Mouse (Mus musculus) lung, postnatal 4 days (tissue): ENCODE measurements around the gene Cdhr5.
A peak's percentile ranks its signal among the peaks of the same experiment; 100 is the strongest.

ENCODE experiments used
- DNase-seq, 2 experiments: peaks; one replicate each; pipeline ENCODE4 v3.0.0; 2021

Gene Cdhr5

DNA sequence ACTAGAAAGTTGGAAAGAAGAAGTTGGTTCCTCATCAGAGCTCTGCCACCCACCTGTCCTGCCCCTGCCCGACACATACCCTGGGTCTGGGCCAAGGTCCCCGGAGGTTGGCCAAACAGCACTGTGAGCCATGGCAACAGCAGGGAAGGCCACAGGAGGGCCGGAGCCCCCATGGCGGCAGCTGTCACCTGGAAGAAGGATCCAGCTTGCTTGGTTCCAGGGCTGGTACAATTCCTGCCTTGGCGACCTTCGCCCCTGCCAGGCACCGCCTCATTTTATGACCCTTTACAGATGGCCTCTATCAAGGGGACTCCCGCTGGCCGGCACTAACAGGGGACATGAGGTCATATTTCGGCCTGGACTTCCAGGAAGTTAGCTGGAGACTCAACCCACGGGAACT is at the start of gene Cdhr5:
TSS of gene Cdhr5 (minus strand) at position 241 of the 400 bp plus-strand sequence.
- no peak for DNase-seq

DNA sequence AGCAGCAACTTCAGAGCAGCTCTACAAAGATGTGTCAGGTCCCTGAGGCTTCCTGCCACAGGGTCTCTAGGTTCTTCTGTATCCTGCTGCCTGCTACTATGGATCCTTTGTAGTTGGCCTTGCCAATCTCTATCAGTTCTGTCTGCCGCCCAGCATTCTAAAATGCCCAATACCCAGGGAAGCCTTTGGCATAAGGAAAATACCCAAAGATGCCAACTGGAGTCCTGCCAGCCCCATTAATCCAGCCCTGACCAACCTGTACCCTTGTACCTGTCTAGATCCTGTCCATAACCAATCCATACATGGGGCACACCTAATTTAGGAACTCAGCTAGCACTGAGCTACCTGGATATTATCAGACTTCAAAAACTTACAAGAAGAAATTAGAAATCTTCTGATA is 48.1 kb upstream of the Cdhr5 start:
- no peak for DNase-seq

DNA sequence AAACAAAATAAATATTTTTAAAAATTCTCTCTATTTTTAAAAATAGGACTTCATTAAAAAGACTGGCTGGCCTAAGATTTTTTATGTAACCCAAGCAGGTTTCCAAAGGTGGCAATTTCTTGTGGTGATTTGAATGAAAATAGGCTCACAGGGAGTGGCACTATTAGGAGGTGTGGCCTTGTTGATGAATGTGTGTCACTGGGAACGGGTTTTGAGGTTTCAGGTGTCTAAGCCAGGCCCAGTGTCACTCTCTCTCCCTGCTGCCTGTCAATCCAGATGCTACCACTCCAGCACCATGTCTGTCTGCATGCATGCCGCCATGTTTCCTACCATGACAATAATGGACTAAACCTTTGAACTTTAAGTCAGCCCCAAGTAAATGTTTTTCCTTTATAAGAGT is 42.9 kb upstream of the Cdhr5 start:
- peak in 1 of 2 experiments; percentile 5 for DNase-seq

DNA sequence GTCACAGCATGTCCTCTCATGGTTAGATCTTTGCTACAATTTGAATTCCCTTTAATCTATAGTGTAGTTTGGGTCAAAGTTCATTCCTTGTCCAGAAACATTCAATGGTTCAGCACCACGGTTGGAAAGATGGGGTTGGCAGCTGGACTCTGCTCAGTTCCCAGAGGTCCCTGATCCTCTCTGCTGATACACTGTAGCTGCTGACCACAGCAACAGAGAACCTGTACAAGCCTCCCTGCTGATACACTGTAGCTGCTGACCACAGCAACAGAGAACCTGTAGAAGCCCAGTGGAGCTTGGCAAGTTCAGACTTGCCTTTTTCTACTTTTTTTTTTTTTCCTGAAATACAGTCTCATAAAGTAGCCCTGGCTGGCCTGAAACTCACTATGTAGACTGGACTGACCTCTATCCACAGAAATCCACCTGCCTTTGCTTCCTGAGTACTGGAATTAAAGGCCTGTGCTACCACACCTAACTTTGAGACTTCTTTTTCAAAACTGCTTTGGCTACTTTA is 41.1 kb upstream of the Cdhr5 start:
- DNase-seq: no peak

DNA sequence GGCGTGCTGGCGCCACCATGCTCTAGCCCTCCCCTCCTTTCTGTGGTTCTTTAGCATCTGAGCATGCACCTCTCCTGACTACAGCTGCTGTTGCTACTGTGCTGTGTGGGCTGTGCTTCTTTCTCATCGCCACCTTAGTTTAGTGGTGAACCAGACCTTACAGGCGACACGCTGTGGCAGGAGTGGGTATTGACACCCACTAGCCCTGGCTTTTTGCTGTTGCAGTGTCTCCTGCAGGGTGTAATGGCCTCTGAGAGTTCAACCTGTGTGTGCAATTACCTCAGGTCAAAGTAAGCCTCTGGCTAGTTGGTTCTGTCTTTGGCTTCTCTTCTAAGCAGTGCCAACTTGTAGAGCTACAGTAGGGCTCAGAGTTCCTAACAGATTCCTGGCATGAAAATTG is 39.4 kb upstream of the Cdhr5 start:
- peak; percentile 39 to 58 for DNase-seq

DNA sequence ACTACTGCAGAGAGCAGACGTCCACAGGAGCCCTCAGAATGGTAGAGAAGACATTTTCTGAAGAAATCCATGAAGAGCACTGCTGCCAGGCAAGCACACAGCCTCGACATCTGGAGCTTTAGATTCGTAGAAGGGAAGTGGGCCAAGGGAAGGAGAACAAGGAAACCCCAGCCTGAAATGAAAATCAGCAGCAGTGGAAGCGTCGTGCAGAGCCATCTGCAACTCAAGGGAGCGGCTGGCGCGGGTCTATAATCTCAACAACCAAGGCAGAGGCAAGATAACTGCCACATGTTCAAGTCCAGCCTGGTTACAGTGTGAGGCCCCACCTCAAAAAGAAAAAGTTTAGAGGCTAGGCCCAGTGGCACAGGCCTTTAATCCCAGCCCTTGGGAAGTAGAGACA is 38.5 kb upstream of the Cdhr5 start:
- no peak for DNase-seq

DNA sequence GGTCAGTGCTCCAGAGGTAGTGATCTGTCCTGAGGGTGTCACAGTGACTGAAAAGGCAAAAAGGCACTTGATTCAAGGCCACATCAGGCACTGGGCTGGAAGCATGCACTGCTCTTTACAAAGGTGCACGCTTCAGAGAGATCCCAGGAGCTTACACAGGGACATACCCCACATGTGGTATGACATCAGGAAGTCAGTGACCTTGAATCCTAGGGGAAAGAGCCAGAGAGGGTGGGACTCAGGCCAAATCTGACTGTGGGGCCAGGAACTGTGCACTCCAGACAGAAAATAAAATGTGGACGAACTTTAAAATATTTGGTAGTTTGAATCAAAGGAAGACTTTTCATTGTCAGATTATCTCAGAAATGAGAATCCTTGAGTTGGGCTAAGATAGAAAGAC is 37.8 kb upstream of the Cdhr5 start:
- DNase-seq: peak in 1 of 2 experiments; percentile 9

DNA sequence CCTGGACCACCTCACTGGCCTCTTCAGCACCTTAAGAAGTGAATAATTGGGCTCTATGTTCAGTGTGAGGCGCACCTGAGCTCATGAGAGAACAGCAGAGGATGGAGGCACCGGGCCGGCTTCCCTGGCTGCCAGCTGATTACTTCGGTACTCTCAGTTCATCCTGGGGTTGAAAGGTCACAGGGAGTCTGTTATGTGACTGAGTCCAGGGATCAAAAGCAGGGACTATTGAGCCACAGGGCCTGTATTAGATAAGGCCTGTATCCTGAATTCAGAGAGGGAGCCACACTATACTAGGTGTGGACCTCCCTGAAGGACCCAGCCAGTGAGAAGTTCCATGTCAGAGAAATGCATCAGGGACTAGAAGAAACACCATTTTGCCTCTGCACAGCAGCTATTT is 28.0 kb upstream of the Cdhr5 start:
- DNase-seq: no peak

DNA sequence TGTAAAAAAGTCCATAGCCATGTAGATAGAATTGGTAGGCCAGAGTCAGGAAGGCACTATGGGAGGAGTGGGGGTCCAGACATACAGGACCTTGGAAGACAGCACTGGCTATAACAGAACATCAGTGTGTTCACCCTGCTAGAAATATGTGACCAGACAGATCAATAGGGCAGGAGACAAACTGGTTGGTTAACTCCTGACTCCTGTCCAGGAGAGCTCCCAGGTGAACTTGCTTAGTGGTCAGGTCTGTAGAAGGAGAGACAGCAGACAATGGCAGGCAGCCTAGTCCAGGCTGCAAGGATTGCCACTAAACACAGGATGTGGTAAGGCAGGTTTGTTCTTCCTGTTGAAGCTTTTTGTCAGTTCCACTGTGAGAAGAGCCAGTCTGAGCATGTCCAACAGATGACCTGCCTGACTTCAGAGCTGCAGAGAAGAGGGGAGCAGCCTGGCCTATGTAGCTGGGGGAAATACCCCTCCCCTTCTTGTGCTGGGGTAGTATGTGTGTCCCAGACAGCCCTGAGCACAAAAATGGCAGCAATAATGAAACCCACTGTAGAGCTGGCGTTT is 26.2 kb upstream of the Cdhr5 start:
- no peak for DNase-seq

DNA sequence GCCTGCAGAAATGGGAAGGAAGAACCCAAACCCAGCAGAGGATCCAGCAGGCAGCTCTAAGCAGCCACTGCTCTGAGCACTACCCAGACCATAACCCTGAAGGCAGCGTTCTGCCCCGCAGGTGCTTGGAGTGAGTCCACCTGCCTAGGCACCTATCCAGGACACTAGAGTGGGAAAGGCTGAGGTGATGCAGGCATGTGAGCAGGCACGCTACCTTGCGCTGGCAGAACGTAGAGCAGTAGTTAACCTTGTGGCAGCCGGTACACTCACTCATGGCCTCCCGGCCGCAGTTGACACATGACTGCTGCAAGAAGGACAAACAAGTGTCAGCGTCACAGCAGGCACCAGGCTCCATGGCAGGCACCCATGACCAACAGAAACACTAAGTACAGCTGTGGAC is 24.8 kb upstream of the Cdhr5 start:
- no peak for DNase-seq

DNA sequence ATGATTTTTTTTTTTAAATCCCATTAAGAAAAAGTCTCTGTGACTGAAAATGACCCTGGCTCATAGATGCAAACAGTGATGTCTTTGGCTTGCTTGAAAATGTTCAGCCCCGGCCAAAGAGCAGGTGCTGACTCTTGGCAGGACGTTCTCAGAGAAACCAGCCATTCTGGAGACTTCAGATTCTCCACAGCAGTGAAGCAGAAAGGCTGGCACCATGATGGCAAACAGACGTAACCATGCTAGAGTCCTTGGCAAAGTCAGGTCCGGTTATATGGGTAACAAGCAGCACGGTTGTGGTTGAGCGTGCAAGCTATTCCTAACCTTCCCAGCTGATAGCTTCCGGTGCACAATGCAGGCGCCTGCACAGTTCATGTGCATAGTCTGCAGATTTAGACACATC is 22.6 kb upstream of the Cdhr5 start:
- no peak for DNase-seq

DNA sequence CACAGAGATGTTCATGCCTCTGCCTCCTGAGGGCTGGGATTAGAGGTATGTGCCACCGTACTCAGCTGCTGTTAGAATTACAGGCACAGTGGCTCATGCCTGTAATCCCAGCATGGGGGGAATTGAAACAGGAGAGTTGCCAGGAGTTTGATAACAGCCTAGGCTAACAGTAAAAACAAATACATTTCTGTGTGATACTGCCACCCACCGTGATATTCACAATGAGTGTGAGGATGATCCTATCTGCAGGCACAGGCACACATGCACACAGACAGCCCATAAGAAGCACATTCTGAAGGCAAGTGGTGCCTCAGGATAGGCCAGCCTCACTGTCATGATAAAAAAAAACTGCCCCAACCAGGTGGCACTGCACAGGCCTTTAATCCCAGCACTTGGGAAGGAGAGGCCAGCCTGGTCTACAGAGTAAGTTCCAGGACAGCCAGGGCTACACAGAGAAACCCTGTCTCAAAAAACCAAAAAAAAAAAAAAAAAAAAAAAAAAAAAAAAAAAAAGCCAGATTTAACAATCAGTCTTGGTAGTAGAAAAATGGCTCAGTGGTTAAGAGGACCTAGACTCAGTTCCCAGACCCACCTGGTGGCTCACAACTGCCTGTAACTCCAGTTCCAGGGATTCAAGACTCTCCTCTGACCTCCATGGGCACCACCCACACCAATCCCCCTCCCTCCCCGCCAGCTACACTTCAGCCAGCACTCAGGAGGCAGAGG is 21.5 kb upstream of the Cdhr5 start:
- no peak for DNase-seq

DNA sequence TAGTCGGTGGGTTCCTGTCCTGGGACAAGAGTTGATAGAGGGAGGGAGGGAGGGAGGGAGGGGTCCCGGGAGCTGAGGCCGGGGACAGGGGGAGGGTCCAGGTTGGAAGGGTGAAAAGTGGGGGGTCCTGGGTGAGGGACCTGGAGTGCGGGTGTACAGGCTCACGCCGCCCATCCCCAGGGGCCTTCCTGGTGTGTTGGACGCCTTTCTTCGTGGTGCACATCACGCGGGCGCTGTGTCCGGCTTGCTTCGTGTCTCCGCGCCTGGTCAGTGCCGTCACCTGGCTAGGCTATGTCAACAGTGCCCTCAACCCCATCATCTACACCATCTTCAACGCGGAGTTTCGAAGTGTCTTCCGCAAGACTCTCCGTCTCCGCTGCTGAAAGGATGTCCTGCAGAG is 17.9 kb upstream of the Cdhr5 start:
- DNase-seq: no peak

DNA sequence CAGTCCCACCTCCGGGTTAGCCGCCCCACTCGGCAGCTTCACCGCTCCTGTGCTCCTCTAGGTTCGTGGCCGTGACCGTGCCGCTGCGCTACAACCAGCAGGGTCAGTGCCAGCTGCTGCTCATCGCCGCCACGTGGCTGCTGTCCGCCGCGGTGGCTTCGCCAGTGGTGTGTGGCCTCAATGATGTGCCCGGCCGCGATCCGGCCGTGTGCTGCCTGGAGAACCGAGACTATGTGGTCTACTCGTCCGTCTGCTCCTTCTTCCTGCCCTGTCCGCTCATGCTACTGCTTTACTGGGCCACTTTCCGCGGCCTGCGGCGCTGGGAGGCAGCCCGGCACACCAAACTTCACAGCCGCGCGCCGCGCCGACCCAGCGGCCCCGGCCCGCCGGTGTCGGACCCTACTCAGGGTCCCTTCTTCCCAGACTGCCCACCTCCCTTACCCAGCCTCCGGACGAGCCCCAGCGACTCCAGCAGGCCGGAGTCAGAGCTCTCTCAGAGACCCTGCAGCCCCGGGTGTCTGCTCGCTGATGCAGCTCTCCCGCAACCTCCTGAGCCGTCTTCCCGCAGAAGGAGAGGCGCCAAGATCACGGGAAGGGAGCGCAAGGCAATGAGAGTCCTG is 17.4 kb upstream of the Cdhr5 start:
- DNase-seq: peak; percentile 53 to 73

DNA sequence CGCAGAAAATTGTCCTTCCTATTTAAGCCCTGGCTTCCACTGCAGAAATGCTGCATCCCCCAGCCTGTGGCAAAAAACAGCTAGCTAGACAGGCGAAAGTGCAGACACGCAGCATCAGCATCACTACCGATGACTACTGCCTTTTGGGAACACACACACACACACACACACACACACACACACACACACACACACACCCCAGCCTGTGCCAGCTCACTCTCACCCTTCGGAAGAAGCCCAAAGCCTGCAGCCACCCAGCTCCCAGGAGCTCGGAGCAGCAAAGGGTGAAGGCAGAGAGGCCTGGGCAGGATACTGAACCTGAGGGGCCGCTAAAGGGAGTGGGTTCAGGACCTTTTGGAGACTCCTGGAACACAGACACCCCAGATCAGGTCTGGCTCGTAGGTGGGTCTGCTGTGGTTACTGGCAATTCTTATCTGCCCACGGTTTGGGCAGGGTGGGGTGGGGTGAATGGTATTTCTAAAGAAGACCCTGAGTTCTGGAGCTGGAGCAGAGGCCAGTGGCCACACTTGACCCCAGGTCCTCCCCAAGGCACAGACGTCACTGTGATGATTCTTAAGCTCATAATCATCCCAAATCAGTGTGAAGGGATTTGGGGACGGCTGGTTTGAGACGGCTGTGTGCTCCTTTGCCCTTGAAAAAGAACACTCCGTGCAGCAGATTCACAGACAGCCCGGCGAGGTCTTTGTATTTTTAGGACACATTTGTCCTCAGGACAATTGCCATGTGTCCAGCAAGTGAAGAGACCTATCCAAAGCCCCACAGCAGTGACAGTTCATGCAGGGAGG is 16.2 kb upstream of the Cdhr5 start:
- no peak for DNase-seq

DNA sequence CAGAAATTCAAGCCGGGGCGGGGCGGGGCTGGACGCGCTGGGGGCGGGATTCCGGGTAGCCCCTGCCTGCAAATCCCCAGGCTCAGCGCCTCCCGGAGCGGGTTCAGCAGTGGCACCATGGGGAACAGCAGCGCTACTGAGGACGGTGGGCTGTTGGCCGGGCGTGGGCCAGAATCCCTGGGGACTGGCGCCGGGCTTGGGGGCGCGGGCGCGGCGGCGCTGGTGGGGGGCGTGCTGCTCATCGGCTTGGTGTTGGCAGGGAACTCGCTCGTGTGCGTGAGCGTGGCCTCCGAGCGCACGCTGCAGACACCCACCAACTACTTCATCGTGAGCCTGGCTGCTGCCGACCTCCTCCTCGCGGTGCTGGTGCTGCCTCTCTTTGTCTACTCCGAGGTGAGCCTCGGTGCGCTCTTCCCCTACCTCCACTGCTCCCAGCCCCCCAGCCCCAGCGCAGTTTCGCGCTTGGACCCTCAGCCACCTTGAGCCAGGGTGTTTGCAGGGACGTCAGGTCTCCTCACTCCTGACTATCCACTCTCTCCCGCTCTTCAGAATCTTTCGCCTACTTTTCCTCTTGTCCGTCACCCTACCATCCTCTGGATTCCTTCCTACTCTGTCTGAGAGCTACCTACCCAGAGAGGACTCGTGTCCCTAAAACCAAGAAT is 15.5 kb upstream of the Cdhr5 start, which contains the start of gene Drd4:
TSS of gene Drd4 (plus strand) at position 86 of the 662 bp plus-strand sequence.
- peak; percentile 28 to 53 for DNase-seq

DNA sequence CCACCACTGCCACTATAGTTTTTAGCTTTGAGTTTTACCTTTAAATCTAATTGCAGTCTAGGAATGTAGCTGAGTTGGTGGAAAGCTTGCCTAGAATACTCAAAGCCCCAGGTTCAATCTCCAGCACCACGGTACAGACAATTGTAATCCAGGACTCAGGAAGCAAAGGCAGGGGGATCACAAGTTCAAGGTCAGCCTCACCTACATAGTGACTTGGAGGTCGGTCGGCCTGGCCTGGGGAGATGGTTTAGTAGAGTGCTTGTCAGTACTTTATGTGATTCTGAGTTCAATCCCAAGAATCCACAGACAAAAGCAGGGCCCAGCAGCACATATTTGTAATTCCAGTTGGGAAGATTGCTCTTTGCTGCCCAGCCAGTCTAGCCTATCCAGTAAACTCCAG is 11.5 kb upstream of the Cdhr5 start:
- no peak for DNase-seq

DNA sequence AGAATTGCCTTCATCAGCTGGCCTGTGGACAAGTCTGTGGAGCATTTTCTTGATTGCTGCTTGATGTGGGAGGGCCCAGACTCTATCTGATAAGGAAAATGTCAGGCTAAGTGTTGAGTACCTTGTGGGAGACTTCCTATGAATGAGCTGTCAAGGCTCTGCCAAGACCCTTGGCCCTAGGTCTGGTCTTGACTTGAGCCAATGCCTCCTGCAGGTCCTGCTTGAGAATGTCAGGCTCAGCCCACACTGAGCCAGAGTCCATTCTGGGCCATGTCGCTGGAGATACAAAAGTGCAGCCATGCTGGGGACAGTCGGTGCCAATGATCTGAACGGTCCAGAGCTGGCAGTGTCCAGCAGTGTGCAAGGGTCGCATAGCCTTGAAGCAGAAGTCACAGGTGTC is 6.2 kb upstream of the Cdhr5 start:
- no peak for DNase-seq

DNA sequence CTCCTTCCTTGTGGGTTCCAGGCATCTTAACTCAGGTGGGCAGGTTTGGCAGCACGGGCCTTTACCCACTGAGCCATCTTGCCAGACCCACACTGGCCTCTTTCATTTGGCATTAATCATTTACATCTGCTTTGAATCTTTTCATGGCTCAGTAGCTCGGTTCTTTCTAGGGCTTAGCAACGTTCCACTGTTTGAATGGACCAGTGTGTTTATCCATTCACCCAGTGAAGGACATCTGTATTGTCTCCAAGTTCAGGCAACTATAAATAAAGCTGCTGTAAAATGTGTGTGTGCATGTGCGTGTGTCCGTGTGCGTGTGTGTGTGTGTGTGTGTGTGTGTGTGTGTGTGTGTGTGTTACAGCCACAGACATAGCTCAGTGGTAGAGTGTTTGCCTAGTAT is 4.9 kb upstream of the Cdhr5 start:
- DNase-seq: no peak

DNA sequence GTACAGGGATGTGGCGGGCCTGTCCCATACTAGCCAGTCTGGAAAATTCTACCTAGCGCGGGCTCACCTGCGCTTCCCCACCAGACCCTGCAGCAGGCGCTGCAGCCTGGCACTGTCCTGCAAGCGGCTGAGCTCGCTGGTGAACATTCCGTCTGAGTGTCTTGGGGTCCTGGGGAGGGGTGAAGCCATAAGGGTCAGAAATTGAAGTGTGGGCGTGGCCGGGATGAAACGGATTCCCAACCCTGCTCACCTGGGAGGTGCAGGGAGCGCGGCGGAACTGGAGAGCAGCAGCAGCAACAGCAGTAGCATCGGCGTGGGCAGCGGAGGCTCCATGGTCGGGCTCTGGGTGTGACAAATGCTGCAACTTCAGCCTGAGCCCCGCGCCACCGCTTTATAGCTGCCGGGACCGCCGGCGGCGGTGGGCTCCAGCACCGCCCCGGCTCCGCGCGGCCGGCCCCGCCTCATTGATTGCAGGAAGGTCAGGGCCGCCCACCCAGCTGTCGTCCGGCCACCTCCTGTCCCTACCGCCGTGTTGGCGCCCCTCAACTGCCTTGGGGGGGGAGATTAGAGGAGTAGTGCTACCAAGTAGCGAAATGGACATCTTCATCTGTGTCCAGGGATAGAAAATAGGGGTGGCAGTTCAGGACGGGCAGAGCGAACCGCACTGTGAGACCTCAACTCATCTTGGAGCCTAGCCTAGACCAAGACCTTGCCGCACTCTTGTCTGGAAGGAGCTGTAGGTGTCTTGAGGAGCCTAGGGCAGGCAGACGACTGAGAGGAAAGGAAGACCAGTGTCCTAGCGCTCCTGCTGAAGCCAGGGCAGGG is 2.4 kb upstream of the Cdhr5 start, which contains the start of gene Sct:
TSS of gene Sct (minus strand) at position 368 of the 825 bp plus-strand sequence.
- DNase-seq: peak in 1 of 2 experiments; percentile 27
